8 mouse cellular contexts compared by ENCODE assay signal in the genomic region with DNA sequence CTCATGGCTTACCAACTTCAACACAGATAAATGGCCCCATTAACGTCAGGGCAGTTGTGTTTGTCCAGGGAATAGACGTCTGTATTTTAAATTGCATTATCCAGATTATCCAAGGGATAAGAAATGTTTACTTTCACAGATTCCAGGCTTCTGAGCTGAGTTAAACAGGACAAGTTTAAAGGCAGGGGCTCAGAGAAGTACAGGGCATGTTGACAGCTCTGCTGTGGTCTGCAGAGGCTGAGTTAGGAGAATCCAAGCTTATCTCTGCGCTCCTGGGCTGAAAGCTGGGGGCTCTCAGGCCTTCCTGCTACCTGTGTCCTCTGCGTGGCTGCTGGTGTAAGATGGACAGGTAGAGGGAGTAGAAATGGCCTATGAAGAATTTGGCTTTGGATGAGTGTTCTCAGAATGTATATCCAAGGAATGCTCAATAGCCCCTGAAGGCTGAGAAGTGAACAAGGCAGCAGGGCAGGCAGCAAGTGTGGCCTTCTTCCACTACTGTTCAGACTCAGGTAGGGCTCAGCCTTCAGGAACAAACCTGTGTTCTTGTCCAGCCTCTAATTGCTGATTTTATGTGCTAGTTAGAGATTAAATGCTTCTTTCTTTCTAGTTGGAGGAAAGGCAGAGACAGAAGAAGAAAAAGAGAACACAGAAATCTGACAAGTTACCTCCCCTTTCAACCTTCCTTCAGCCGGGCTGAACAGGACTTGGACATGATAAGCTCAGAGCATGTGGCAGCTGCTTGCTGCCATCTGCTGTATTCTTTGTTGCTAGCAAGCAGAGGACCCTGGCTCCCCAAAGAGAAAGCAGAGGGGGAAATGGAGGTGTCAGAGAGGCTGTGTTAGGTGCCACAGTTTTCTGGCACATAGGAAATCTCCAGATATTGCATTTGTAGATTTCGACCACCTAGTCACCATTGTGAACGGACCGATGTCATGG.
DNase-seq lines count a peak whose midpoint lies in the region; ATAC-seq and TF ChIP-seq lines count a peak whose summit lies in the region.

No protein-coding gene starts in this region.

- no peaks in the 10 kb centered on the region for H3K4me1 ChIP-seq in heart, embryonic 10.5 days
- no peaks in the 10 kb centered on the region for H3K4me1 ChIP-seq in heart, embryonic 12.5 days (replicated peaks)
- H3K4me1 ChIP-seq in hindbrain, embryonic 13.5 days (replicated peaks), result no peaks in the 10 kb centered on the region
- no peaks in the 10 kb centered on the region for H3K4me1 ChIP-seq in small intestine, adult 2 months (ENCODE audit: control insufficient read depth, insufficient read depth, insufficient read length, low read length)

- H3K4me3 ChIP-seq in heart, embryonic 10.5 days, result no peak overlapping the region
- no peak overlapping the region for H3K4me3 ChIP-seq in heart, embryonic 12.5 days
- no peak overlapping the region for H3K4me3 ChIP-seq in hindbrain, embryonic 13.5 days
- no peak overlapping the region for H3K4me3 ChIP-seq in small intestine, adult 2 months (ENCODE audit: low read depth, low read length)

- no peak overlapping the region for H3K27ac ChIP-seq in heart, embryonic 10.5 days
- H3K27ac ChIP-seq in heart, embryonic 12.5 days (ENCODE audit: poor library complexity, severe bottlenecking), result no peak overlapping the region
- no peak overlapping the region for H3K27ac ChIP-seq in hindbrain, embryonic 13.5 days
- H3K27ac ChIP-seq in small intestine, adult 2 months (ENCODE audit: insufficient read depth, low read depth, low read length), result no peak overlapping the region

- no peaks in the 10 kb centered on the region for H3K9me3 ChIP-seq in heart, embryonic 10.5 days
- no peaks in the 10 kb centered on the region for H3K9me3 ChIP-seq in heart, embryonic 12.5 days (replicated peaks)
- no peaks in the 10 kb centered on the region for H3K9me3 ChIP-seq in hindbrain, embryonic 13.5 days

- 54% methylated on average over 8 of the region's 8 CpGs for WGBS in heart, embryonic 10.5 days
- WGBS in heart, embryonic 12.5 days, result 51% methylated on average over 8 of the region's 8 CpGs
- WGBS in hindbrain, embryonic 13.5 days, result 76% methylated on average over 8 of the region's 8 CpGs
- WGBS in small intestine, adult 2 months, result 50% methylated on average over 8 of the region's 8 CpGs

- no peak for ATAC-seq in heart, embryonic 12.5 days (ENCODE audit: insufficient number of reproducible peaks, low FRiP score)
- peak; percentile 76; the same call in 1 of the 2 replicates for ATAC-seq in hindbrain, embryonic 13.5 days (ENCODE audit: low FRiP score)
- no peak for ATAC-seq in monocyte, adult 5-6 weeks (replicated peaks; ENCODE audit: insufficient number of reproducible peaks, low FRiP score, low TSS enrichment, poor library complexity, severe bottlenecking)

- H3K36me3 ChIP-seq in heart, embryonic 10.5 days, result no peaks in the 10 kb centered on the region
- H3K36me3 ChIP-seq in heart, embryonic 12.5 days, result no peaks in the 10 kb centered on the region
- H3K36me3 ChIP-seq in hindbrain, embryonic 13.5 days, result no peaks in the 10 kb centered on the region
- H3K36me3 ChIP-seq in small intestine, adult 2 months (ENCODE audit: control insufficient read depth, insufficient read depth, low read length), result no peaks in the 10 kb centered on the region

- peak; percentile 24; the same call in 1 of the 2 replicates for TF ChIP-seq CTCF in small intestine, adult 2 months (IDR thresholded peaks at IDR 0.05; ENCODE audit: extremely low read depth, insufficient read length, insufficient replicate concordance, low read depth, low read length)

- H3K27me3 ChIP-seq in heart, embryonic 10.5 days (ENCODE audit: insufficient read depth, poor library complexity, severe bottlenecking), result no peaks in the 10 kb centered on the region
- no peaks in the 10 kb centered on the region for H3K27me3 ChIP-seq in heart, embryonic 12.5 days (replicated peaks)
- H3K27me3 ChIP-seq in hindbrain, embryonic 13.5 days, result no peaks in the 10 kb centered on the region
- H3K27me3 ChIP-seq in small intestine, adult 2 months (ENCODE audit: control insufficient read depth, insufficient read depth, low read length), result no peaks in the 10 kb centered on the region

- TF ChIP-seq POLR2A in small intestine, adult 2 months (IDR thresholded peaks at IDR 0.05; ENCODE audit: low read depth, low read length), result no peak

- DNase-seq in heart, embryonic 10.5 days (ENCODE audit: low spot score), result peak; percentile 76
- DNase-seq in cerebellum, postnatal 25 days, result peak; percentile 41 to 60
- peak; percentile 26 to 58 for DNase-seq in layer of hippocampus, postnatal 14 days (ENCODE audit: low spot score in 2 of 2)
- DNase-seq in lung, postnatal 4 days, result peak; percentile 33 to 42

- H3K9ac ChIP-seq in heart, embryonic 12.5 days, result no peak overlapping the region
- no peak overlapping the region for H3K9ac ChIP-seq in hindbrain, embryonic 13.5 days

- H3K4me2 ChIP-seq in heart, embryonic 12.5 days, result no peak overlapping the region
- H3K4me2 ChIP-seq in hindbrain, embryonic 13.5 days, result no peak overlapping the region
